Mouse (Mus musculus) liver, embryonic 14.5 days (tissue): ENCODE measurements around the gene Zc3h13.

Experiments used
- CTCF ChIP-seq: IDR thresholded peaks from 2 replicates; pipeline ENCODE4 v1.5.1; 2016; ENCODE audit warnings: antibody characterized with exemption, low read depth, control low read depth
- EP300 ChIP-seq: IDR thresholded peaks from 2 replicates; pipeline ENCODE4 v1.6.1; 2016; ENCODE audit warnings: antibody characterized with exemption, low read depth

DNA sequence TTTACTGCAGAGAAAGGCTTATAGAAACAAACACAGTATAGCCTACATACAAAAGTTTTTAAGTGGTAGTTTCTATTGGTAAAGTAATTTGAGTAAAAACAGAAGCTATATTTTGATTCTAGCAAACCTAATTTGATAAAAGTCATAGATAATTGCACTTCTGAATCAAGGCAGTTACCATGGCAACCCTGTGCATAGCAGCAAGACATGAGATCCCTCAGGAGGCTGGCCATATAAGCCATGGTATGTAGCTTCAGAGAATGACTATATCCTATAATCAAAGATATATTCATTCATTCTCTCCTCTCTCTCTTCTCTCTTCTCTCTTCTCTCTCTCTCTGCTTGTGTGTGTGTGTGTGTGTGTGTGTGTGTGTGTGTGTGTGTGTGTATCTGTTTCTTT, 23.7 kb downstream of the Zc3h13 start:
- TF ChIP-seq CTCF = no peak
- TF ChIP-seq EP300 = no peak
